Mouse (Mus musculus): ENCODE measurements around the gene 1700023F06Rik.

1700023F06Rik gene

GRCm38 (mm10) chr11:103192956-103193824, 15.2 kb downstream of the 1700023F06Rik start:
- peak; percentile 28; the same call in 1 of the 2 replicates for ATAC-seq (ENCODE audit: insufficient number of reproducible peaks, low FRiP score, low TSS enrichment)

GRCm38 (mm10) chr11:103192230-103192955, 16.0 kb downstream of the 1700023F06Rik start:
- ATAC-seq (ENCODE audit: insufficient number of reproducible peaks, low FRiP score, low TSS enrichment) = peak; percentile 38; the same call in 1 of the 2 replicates

GRCm38 (mm10) chr11:103184891-103185290, 23.5 kb downstream of the 1700023F06Rik start:
- ATAC-seq (ENCODE audit: insufficient number of reproducible peaks, low FRiP score, low TSS enrichment) = no peak

GRCm38 (mm10) chr11:103181911-103182310, 26.4 kb downstream of the 1700023F06Rik start:
- ATAC-seq (ENCODE audit: insufficient number of reproducible peaks, low FRiP score, low TSS enrichment) = no peak

GRCm38 (mm10) chr11:103181349-103181748, 27.0 kb downstream of the 1700023F06Rik start:
- no peak for ATAC-seq (ENCODE audit: insufficient number of reproducible peaks, low FRiP score, low TSS enrichment)

GRCm38 (mm10) chr11:103180426-103180825, 27.9 kb downstream of the 1700023F06Rik start:
- ATAC-seq (ENCODE audit: insufficient number of reproducible peaks, low FRiP score, low TSS enrichment) = no peak

GRCm38 (mm10) chr11:103178748-103179147, 29.6 kb downstream of the 1700023F06Rik start:
- ATAC-seq (ENCODE audit: insufficient number of reproducible peaks, low FRiP score, low TSS enrichment) = no peak

GRCm38 (mm10) chr11:103177815-103178485, 30.4 kb downstream of the 1700023F06Rik start:
- ATAC-seq (ENCODE audit: insufficient number of reproducible peaks, low FRiP score, low TSS enrichment) = no peak

GRCm38 (mm10) chr11:103177216-103177615, 31.1 kb downstream of the 1700023F06Rik start:
- no peak for ATAC-seq (ENCODE audit: insufficient number of reproducible peaks, low FRiP score, low TSS enrichment)

- no peak for ATAC-seq (ENCODE audit: insufficient number of reproducible peaks, low FRiP score, low TSS enrichment)
These were observed 31.8 kb downstream of the 1700023F06Rik start for GRCm38 (mm10) chr11:103176510-103176909.

- no peak for ATAC-seq (ENCODE audit: insufficient number of reproducible peaks, low FRiP score, low TSS enrichment)
These were observed 32.5 kb downstream of the 1700023F06Rik start for GRCm38 (mm10) chr11:103175688-103176442.

- ATAC-seq (ENCODE audit: insufficient number of reproducible peaks, low FRiP score, low TSS enrichment) = no peak
These were observed 33.4 kb downstream of the 1700023F06Rik start for GRCm38 (mm10) chr11:103174891-103175391.

- ATAC-seq (ENCODE audit: insufficient number of reproducible peaks, low FRiP score, low TSS enrichment) = no peak
These were observed 33.9 kb downstream of the 1700023F06Rik start for GRCm38 (mm10) chr11:103174411-103174832.

- ATAC-seq (ENCODE audit: insufficient number of reproducible peaks, low FRiP score, low TSS enrichment) = no peak
These were observed 34.5 kb downstream of the 1700023F06Rik start for GRCm38 (mm10) chr11:103173771-103174344.

- no peak for ATAC-seq (ENCODE audit: insufficient number of reproducible peaks, low FRiP score, low TSS enrichment)
These were observed 35.2 kb downstream of the 1700023F06Rik start for GRCm38 (mm10) chr11:103173041-103173770.

- ATAC-seq (ENCODE audit: insufficient number of reproducible peaks, low FRiP score, low TSS enrichment) = no peak
These were observed 35.8 kb downstream of the 1700023F06Rik start for GRCm38 (mm10) chr11:103172392-103173040.

- ATAC-seq (ENCODE audit: insufficient number of reproducible peaks, low FRiP score, low TSS enrichment) = no peak
These were observed 36.5 kb downstream of the 1700023F06Rik start for GRCm38 (mm10) chr11:103171703-103172391.

GRCm38 (mm10) chr11:103171286-103171620, 37.1 kb downstream of the 1700023F06Rik start:
- ATAC-seq (ENCODE audit: insufficient number of reproducible peaks, low FRiP score, low TSS enrichment) = no peak

Measured in cerebellum, adult (tissue).